11 mouse cellular contexts compared by ENCODE assay signal in the genomic region with DNA sequence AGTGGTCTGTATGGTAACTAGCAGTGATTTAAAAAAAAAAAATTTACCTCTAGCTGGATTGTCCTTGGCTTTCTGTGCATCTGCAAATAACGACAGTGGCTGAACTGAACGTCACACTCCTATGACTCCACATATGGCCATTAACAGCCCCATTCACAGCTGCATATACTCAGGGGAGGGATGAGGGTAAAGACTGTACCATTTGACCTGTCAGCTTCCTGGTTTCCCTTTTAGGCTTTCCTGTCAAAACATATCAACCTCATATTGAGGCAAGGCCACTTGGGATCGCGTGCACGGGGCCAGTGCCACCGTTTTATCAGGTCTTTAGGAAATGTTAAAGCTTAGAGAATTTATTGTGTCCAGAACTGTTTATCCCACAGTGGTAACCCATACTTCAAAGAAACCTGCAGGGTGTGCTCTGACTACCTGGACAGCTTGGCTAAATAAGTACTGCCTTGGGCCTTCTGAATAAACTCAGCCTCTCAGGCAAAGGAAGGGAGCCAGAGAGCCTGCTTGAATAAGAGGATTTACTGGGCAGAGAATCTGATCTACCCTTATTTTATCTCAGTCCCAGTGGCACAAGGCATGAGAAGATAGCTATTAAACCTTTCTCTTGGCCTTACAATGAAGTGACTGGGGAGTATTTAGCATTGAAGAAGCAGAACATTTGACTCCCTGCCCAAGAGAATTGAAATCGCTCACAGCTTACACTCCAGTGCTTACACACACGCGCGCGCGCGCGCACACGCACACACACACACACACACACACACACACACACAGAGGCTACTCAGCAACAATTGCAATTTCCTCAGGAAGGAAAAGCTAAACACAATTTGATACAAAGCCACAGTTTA.
DNase-seq lines count a peak whose midpoint lies in the region; ATAC-seq lines count a peak whose summit lies in the region.
"Had no signal": no experiment of that assay in that cellular context is flagged by ENCODE, and none has a peak within 500 bp of the region (broad histone marks: within the 10 kb centered on the region; RNA-seq: fewer than 3 reads in every experiment).

No protein-coding gene starts in this region.

- ATAC-seq in common myeloid progenitor, adult 5-6 weeks (replicated peaks; ENCODE audit: low read depth, poor library complexity, severe bottlenecking) = 0 out of 2 replicates have a peak, but pooled peaks have one; percentile 32
- peak; percentile 44; the same call in 1 of the 2 replicates for ATAC-seq in embryonic facial prominence, embryonic 14.5 days (ENCODE audit: low read depth)
- ATAC-seq in midbrain, embryonic 15.5 days (replicated peaks) = peak; percentile 78
- no peak for ATAC-seq in erythroid progenitor cell, adult 5-6 weeks (replicated peaks; ENCODE audit: low FRiP score, poor library complexity, severe bottlenecking)

- no peak overlapping the region for H3K9ac ChIP-seq in embryonic facial prominence, embryonic 14.5 days (ENCODE audit: low read depth, low read length)
- no peak overlapping the region for H3K9ac ChIP-seq in midbrain, embryonic 15.5 days

- no peak overlapping the region for H3K4me3 ChIP-seq in embryonic facial prominence, embryonic 14.5 days (ENCODE audit: low read depth, low read length)
- no peak overlapping the region for H3K4me3 ChIP-seq in midbrain, embryonic 15.5 days

- intact Hi-C loops in left cerebral cortex, postnatal 4 days (cut with DNase I) = no loop called here

- peak; percentile 8 for DNase-seq in left cerebral cortex, postnatal 4 days
- DNase-seq in left cerebral cortex, adult 18-20 months (ENCODE audit: low spot score in 2 of 2) = no peak
- peak; percentile 38 for DNase-seq in embryonic facial prominence, embryonic 14.5 days (ENCODE audit: low spot score)
- no peak for DNase-seq in ovary, adult 18-20 months (ENCODE audit: low spot score)
- DNase-seq in thymus, postnatal 10 days (ENCODE audit: low spot score in 2 of 2) = no peak
- DNase-seq: gastrocnemius, postnatal 36 days; layer of hippocampus, adult 9-11 months had no signal

- H3K4me2 ChIP-seq in embryonic facial prominence, embryonic 14.5 days (ENCODE audit: low read depth, low read length) = no peak overlapping the region
- peak overlapping the region; percentile 18; the same call in 1 of the 2 replicates for H3K4me2 ChIP-seq in midbrain, embryonic 15.5 days

- 60% methylated on average over 15 of the region's 15 CpGs for WGBS in embryonic facial prominence, embryonic 14.5 days
- 43% methylated on average over 15 of the region's 15 CpGs for WGBS in midbrain, embryonic 15.5 days

- no peaks in the 10 kb centered on the region for H3K27me3 ChIP-seq in embryonic facial prominence, embryonic 14.5 days (replicated peaks; ENCODE audit: control insufficient read depth, insufficient read depth, low read length)
- no peaks in the 10 kb centered on the region for H3K27me3 ChIP-seq in midbrain, embryonic 15.5 days (replicated peaks)

- no peak overlapping the region; the same call in 1 of the 2 replicates for H3K27ac ChIP-seq in embryonic facial prominence, embryonic 14.5 days (replicated peaks; ENCODE audit: low read depth, low read length)
- H3K27ac ChIP-seq in midbrain, embryonic 15.5 days = peak overlapping the region; percentile 45
- H3K27ac ChIP-seq: macrophage had no signal

- no peaks in the 10 kb centered on the region for H3K9me3 ChIP-seq in embryonic facial prominence, embryonic 14.5 days (ENCODE audit: control insufficient read depth, low read length)
- H3K9me3 ChIP-seq in midbrain, embryonic 15.5 days = no peaks in the 10 kb centered on the region

- H3K4me1 ChIP-seq in embryonic facial prominence, embryonic 14.5 days (ENCODE audit: control insufficient read depth, insufficient read depth, low read length) = no peaks in the 10 kb centered on the region
- H3K4me1 ChIP-seq in midbrain, embryonic 15.5 days = peaks cover 17% of the 10 kb centered on the region

- no peaks in the 10 kb centered on the region for H3K36me3 ChIP-seq in embryonic facial prominence, embryonic 14.5 days (ENCODE audit: control insufficient read depth, insufficient read depth, low read length)
- no peaks in the 10 kb centered on the region for H3K36me3 ChIP-seq in midbrain, embryonic 15.5 days (replicated peaks)

Comparison
In these comparisons a context has a peak if more than half of its experiments do, and no peak if none do; other contexts are left out.
1. DNase-seq: peak in left cerebral cortex, postnatal 4 days (single experiment) and embryonic facial prominence, embryonic 14.5 days (single experiment); none in left cerebral cortex, adult 18-20 months (0 of 2), ovary, adult 18-20 months (single experiment) and thymus, postnatal 10 days (0 of 2).